Mouse (Mus musculus): ENCODE data around the gene Epb41. TPM values are rescaled to one million over a fixed set of nuclear protein-coding genes. Genes with fewer than 3 reads are reported as not detected.
A peak's percentile ranks its signal among the peaks of the same experiment; 100 is the strongest.

Epb41 gene
- 1,733 and 1,940 TPM in 2 replicates for total RNA-seq (2015; ENCODE audit: low replicate concordance)
- total RNA-seq (2017; ENCODE audit: low replicate concordance): 3,282 and 3,570 TPM in 2 replicates

DNA sequence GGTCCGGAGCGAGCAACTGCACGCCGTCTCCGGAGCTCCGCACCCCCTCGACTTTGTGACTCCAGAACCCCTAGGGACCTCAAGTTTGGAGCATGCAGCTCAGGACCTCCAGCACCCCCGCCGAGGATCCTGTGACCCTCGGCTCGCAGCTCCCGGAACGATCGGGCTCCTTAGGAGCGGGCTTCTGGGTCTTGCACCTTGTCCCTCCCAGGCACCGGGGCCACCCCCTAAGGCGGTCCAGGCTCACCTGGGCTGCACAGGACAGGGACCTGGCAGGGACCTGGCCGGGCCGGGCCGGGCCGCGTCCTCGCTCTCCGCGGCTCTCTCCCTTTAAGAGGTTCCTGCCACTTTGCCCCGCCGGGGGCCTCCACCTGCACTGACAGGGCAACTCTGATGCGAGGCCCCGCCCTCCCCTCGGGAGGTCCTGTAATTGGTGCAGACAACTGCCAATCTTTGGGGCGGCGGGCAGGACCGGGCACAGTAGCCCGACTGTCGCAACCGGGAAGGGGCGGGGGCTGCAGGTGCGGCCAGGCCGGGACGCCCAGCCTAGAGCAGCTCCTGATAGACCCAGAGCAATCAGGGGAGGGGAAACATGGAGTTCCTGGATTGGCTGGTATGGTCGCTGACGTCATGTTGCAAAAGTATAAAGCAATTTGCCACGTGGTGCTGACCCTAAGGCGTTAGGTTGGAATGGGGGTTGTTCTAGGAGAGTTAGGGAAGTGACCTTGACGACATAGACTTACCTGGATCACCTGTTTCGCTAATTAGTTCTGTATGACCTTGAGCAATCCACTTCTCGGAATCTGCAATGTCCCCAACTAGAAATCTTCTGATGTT is at the start of gene Epb41:
Gene Epb41 (minus strand): TSS at position 389 of the 837 bp plus-strand sequence.
- ATAC-seq (replicated peaks; ENCODE audit: low FRiP score, poor library complexity, severe bottlenecking): peak; percentile 55

- no peak for ATAC-seq (replicated peaks; ENCODE audit: low FRiP score, poor library complexity, severe bottlenecking)
Observed at GRCm38 (mm10) chr4:132123166-132123565, 48.0 kb upstream of the Epb41 start.

GRCm38 (mm10) chr4:132121674-132122073 is 46.6 kb upstream of the Epb41 start:
- ATAC-seq (replicated peaks; ENCODE audit: low FRiP score, poor library complexity, severe bottlenecking): no peak

GRCm38 (mm10) chr4:132119566-132119965 is 44.4 kb upstream of the Epb41 start:
- ATAC-seq (replicated peaks; ENCODE audit: low FRiP score, poor library complexity, severe bottlenecking): no peak

GRCm38 (mm10) chr4:132116315-132116714 is 41.2 kb upstream of the Epb41 start:
- no peak for ATAC-seq (replicated peaks; ENCODE audit: low FRiP score, poor library complexity, severe bottlenecking)

GRCm38 (mm10) chr4:132113411-132114095 is 38.4 kb upstream of the Epb41 start:
- ATAC-seq (replicated peaks; ENCODE audit: low FRiP score, poor library complexity, severe bottlenecking): no peak

- no peak for ATAC-seq (replicated peaks; ENCODE audit: low FRiP score, poor library complexity, severe bottlenecking)
Observed at GRCm38 (mm10) chr4:132111227-132111626, 36.1 kb upstream of the Epb41 start.

GRCm38 (mm10) chr4:132108221-132108620 is 33.1 kb upstream of the Epb41 start:
- ATAC-seq (replicated peaks; ENCODE audit: low FRiP score, poor library complexity, severe bottlenecking): no peak

- ATAC-seq (replicated peaks; ENCODE audit: low FRiP score, poor library complexity, severe bottlenecking): no peak
Observed at GRCm38 (mm10) chr4:132101152-132101551, 26.0 kb upstream of the Epb41 start.

GRCm38 (mm10) chr4:132099548-132099947 is 24.4 kb upstream of the Epb41 start:
- no peak for ATAC-seq (replicated peaks; ENCODE audit: low FRiP score, poor library complexity, severe bottlenecking)

GRCm38 (mm10) chr4:132095043-132095442 is 19.9 kb upstream of the Epb41 start:
- ATAC-seq (replicated peaks; ENCODE audit: low FRiP score, poor library complexity, severe bottlenecking): no peak

DNA sequence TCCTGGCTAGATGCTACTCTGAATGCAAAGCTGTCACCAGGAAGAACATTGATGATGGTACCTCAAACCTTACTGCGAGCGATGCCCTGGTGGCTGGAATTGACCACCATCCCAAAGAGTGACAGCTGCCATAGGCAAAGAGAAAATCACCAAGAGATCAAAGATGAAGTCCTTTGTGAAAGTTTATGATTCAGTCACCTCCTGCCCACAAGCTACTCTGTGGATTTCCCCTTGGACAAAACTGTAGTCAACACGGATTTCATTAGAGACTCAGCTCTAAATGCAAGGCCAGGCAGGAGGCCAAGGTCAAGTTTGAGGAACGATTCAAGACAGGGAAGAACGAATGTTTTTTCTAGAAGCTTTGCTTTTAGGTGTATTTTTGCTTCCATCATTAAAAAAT is 18.8 kb upstream of the Epb41 start:
- no peak for ATAC-seq (replicated peaks; ENCODE audit: low FRiP score, poor library complexity, severe bottlenecking)

DNA sequence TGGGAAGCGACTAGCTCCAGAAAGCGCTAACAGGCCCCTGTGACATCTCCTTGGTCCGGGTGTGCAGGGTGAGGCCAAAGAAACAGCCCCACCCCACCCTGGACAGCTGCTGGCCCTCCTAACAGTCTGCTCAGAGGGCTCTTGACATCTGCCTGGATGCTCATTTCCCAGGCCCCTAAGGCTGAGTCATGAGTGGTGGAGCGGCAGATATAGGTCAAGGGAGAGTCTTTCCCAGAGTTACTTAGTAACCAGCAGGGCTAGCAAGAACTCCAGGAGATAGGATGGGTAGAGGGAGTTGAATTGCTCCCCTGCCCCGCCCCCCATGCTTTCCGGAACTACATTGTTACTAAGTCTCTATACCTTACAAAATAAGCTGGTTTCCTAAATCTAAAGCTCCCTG is 18.0 kb upstream of the Epb41 start:
- no peak for ATAC-seq (replicated peaks; ENCODE audit: low FRiP score, poor library complexity, severe bottlenecking)

DNA sequence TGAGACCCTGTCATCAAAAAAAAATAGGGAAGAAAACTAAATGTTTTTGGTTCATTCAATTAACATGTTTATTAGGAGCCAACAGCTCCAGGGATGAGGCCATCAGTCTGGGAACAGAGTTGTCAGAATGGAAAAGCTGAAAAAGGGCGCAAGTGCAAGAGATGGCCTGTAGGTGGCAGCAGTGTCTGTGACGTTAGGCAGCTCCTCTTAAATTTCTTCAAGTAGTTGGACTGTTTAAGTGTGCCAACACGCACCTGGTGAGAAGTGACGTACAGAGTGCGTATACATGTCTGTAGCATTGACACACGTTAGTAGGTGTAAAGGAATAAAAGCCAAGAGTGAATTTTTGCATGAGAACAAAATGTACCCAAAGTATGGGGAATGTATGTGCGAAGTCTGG is 13.8 kb upstream of the Epb41 start:
- peak; percentile 83 for ATAC-seq (replicated peaks; ENCODE audit: low FRiP score, poor library complexity, severe bottlenecking)

DNA sequence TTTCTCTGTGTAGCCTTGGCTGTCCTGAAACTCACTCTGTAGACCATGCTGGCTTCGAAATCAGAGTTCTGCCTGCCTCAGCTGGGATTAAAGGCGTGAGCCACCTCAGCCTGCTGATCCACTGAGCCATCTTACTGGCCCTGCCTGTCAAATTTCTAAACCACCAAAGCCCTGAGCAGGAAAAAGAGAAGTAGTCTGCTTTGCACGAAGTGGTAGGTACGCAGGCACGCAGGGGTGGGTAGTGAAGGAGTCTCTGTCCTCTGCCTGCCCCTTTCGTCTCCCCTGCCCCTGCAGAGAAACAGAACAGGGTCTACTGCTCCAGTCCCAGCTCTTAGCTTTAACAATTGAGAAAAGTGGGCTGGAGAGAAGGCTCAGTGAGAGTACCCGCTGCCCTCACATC is 10.0 kb upstream of the Epb41 start:
- ATAC-seq (replicated peaks; ENCODE audit: low FRiP score, poor library complexity, severe bottlenecking): no peak

- no peak for ATAC-seq (replicated peaks; ENCODE audit: low FRiP score, poor library complexity, severe bottlenecking)
Observed at GRCm38 (mm10) chr4:132080492-132080983, 5.4 kb upstream of the Epb41 start.

- ATAC-seq (replicated peaks; ENCODE audit: low FRiP score, poor library complexity, severe bottlenecking): no peak
Observed at GRCm38 (mm10) chr4:132079555-132080275, 4.6 kb upstream of the Epb41 start.

- no peak for ATAC-seq (replicated peaks; ENCODE audit: low FRiP score, poor library complexity, severe bottlenecking)
Observed at GRCm38 (mm10) chr4:132078296-132078714, 3.2 kb upstream of the Epb41 start.

DNA sequence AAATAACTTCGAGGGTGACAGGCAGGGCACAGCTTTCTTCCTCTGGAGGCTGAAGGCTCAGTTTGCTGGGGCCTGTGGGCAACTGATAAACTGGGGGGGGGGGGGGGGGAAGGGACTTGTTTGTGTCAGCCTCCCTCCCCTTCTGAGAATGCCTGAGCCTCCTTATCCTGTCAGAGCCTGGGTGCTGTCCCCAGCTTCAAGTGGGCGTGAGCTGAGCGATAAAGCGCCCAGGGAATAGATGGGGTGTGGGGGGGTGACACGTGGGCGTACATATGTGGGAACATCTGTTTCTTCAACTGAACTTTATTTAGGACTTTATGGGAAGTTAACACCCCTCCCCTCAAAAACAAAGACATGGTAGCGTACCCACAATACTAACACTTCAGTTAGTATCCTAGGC is 2.3 kb upstream of the Epb41 start:
- ATAC-seq (replicated peaks; ENCODE audit: low FRiP score, poor library complexity, severe bottlenecking): peak; percentile 41
